Mouse (Mus musculus) forebrain, embryonic 11.5 days (tissue): ENCODE measurements around the gene Uaca. TPM values are rescaled to one million over a fixed set of nuclear protein-coding genes. Genes with fewer than 3 reads are reported as not detected.

Experiments used
- polyA plus RNA-seq: library from polyadenylated mRNA; unstranded; fragments of >200 nt; fragmentation: Nextera tagmentation; extraction: Ambion mirVana; gene quantifications from 2 replicates; pipeline ENCODE4 v1.2.1, GENCODE M21; 2014

Gene Uaca
- polyA plus RNA-seq, 1 experiment from 2014 or later: 25.2 TPM

Other genes starting within 250 kb of the Uaca start
- 48.0 and 49.2 TPM in 2 replicates for gene Lrrc49, start 106.4 kb upstream of the Uaca start, polyA plus RNA-seq
- 1.4 and 2.5 TPM in 2 replicates for gene Larp6, start 81.6 kb upstream of the Uaca start, polyA plus RNA-seq